Mouse (Mus musculus) midbrain, postnatal 0 days (tissue): ENCODE results near the gene Serhl. TPM values are rescaled to one million over a fixed set of nuclear protein-coding genes. Genes with fewer than 3 reads are reported as not detected.

Source experiments
- ATAC-seq: fragments of 200-750 bp; cut with Nextera tagmentation; 2 replicates; pipeline ENCODE4 v1.8.0; 2017; ENCODE audit warnings: moderate number of reproducible peaks, mild to moderate bottlenecking, moderate TSS enrichment, moderate library complexity; ENCODE audit not compliant: low FRiP score
- DNase-seq: peaks from one replicate; pipeline ENCODE4 v3.0.0-alpha.2; 2015; ENCODE audit warnings: low spot score
- H3K27ac ChIP-seq: fragments of 300-500 bp; sonication (generic); 2 replicates; pipeline ENCODE4 v1.5.1; 2014; ENCODE audit warnings: low read depth, mild to moderate bottlenecking, low read length, mixed read lengths
- H3K27me3 ChIP-seq: fragments of 300-500 bp; sonication (generic); 2 replicates; pipeline ENCODE4 v1.6.1; 2014; ENCODE audit warnings: low read length, control low read depth, mixed read lengths; ENCODE audit not compliant: insufficient read depth
- H3K36me3 ChIP-seq: fragments of 300-500 bp; sonication (generic); 2 replicates; pipeline ENCODE4 v1.6.1; 2014; ENCODE audit warnings: low read length, control low read depth, mixed read lengths; ENCODE audit not compliant: insufficient read depth
- H3K4me1 ChIP-seq: fragments of 300-500 bp; sonication (generic); 2 replicates; pipeline ENCODE4 v1.6.1; 2014; ENCODE audit warnings: mild to moderate bottlenecking, control low read depth, antibody characterized with exemption, low read length, mixed read lengths; ENCODE audit not compliant: insufficient read depth
- H3K4me2 ChIP-seq: fragments of 300-500 bp; sonication (generic); 2 replicates; pipeline ENCODE4 v1.6.1; 2014; ENCODE audit warnings: low read depth, mild to moderate bottlenecking, low read length, mixed read lengths; ENCODE audit not compliant: poor library complexity, severe bottlenecking
- H3K4me3 ChIP-seq: fragments of 300-500 bp; sonication (generic); 2 replicates; pipeline ENCODE4 v1.5.1; 2014; ENCODE audit warnings: low read depth, mild to moderate bottlenecking, low read length, moderate library complexity
- H3K9ac ChIP-seq: fragments of 300-500 bp; sonication (generic); replicated peaks from 2 replicates; pipeline ENCODE4 v1.6.1; 2014; ENCODE audit warnings: mild to moderate bottlenecking, low read length, moderate library complexity, mixed read lengths; ENCODE audit not compliant: poor library complexity, severe bottlenecking
- H3K9me3 ChIP-seq: fragments of 300-500 bp; sonication (generic); 2 replicates; pipeline ENCODE4 v1.6.1; 2016; ENCODE audit warnings: low read length, control low read depth
- CTCF ChIP-seq: IDR thresholded peaks from 2 replicates; pipeline ENCODE4 v1.5.1; 2016; ENCODE audit warnings: antibody characterized with exemption, mild to moderate bottlenecking
- WGBS: fragments of 180-500 bp; shearing (Covaris S2); extraction: QIAGEN DNeasy Blood & Tissue Kit; methylation state at CpG from one replicate; pipeline ENCODE4 v1.1.7; 2014; 5-methylcytosine and 5-hydroxymethylcytosine counted together
- polyA plus RNA-seq: library from polyadenylated mRNA; unstranded; fragments of >200 nt; fragmentation: Nextera tagmentation; extraction: Ambion mirVana; gene quantifications from 2 replicates; pipeline ENCODE4 v1.2.1, GENCODE M21; 2015
- total RNA-seq: library from RNA; depleted of rRNA; stranded (reverse); fragments of >200 nt; gene quantifications from 2 replicates; pipeline ENCODE4 v1.2.3, GENCODE M21; 2014

Serhl gene
- total and polyA plus RNA-seq, 2 experiments from 2014 or later, result 6.7 to 38.5 TPM

DNA sequence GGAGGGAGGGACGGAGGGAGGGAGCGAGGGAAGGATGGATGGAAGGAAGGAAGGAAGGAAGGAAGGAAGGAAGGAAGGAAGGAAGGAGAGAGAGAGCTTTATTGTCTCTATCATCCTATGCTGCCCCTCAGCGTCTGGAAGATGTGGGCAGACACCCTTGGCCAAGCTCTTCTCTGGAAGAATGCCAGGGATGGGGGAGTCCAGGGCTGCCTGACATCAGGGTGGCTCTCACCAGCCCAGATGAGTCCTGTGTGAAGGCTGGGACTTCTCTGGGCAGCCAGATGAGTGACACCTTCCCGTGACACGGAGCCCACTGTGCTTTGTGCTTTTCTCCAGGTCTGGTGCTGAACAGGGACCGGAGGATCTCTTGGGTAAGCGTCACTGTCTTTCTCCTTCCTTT lies 22.6 kb downstream of the Serhl start:
- H3K4me3 ChIP-seq, result no peak overlapping the region
- H3K27ac ChIP-seq, result no peak overlapping the region
- 85% methylated on average over 7 of the region's 7 CpGs for WGBS
- no peak for TF ChIP-seq CTCF
- H3K9ac ChIP-seq, result no peak overlapping the region
- ATAC-seq (no peak), DNase-seq (no peak)
- H3K36me3 ChIP-seq, result peaks cover 14% of the 10 kb centered on the region
- no peak overlapping the region for H3K4me2 ChIP-seq
- H3K27me3 ChIP-seq, result no peaks in the 10 kb centered on the region
- no peaks in the 10 kb centered on the region for H3K9me3 ChIP-seq
- peaks cover 3% of the 10 kb centered on the region; the same call in 1 of the 2 replicates for H3K4me1 ChIP-seq

DNA sequence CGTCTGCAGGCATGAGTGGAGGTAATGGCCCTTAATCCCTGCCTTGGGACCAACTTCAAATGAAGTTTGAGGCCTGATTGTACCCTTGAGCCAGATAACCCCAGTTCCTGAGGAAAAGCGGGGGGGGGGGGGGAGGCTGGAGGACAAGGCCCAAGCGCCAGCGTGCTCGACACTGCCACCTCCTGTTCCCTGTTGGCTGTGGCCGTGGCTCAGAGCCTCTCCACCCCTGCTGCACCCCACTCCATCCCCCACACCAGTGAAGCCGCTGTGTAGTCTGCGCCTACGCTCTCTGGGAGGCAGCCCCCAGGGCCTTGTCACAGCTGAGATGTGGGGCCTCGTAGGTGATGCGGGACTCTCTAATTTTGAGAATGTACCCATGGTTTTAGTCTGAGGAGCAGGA lies 23.6 kb downstream of the Serhl start:
- Histone ChIP-seq H3K4me2 (no peak overlapping the region), H3K9ac (no peak overlapping the region), H3K27me3 (no peaks in the 10 kb centered on the region), H3K27ac (no peak overlapping the region; the same call in 1 of the 2 replicates), H3K4me3 (no peak overlapping the region), H3K4me1 (peaks cover 3% of the 10 kb centered on the region; the same call in 1 of the 2 replicates), H3K9me3 (no peaks in the 10 kb centered on the region), H3K36me3 (peaks cover 25% of the 10 kb centered on the region)
- peak; percentile 81 for TF ChIP-seq CTCF
- ATAC-seq, result peak; percentile 45; the same call in 1 of the 2 replicates
- peak; percentile 73 for DNase-seq
- WGBS, result 8% methylated on average over 11 of the region's 11 CpGs

DNA sequence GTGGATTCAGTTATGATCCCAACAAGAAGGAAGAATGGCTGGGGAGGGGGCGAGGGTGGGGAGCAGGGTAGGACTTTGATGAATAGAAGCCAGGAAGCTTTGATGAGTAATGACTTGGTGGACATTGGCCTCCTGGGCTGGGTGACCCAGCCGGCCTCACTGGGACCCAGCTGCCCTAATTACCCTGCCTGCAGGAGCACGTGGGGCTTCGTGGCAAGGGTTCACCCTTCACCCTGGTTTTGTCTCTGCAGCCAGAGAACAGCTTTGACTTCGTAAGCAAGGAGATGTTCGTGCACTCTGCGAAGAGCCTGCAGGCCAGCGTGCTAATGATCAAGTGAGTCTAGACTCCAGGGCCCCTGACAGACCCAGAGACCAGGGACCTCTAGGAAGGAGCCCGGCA lies 24.8 kb downstream of the Serhl start:
- Histone ChIP-seq H3K27ac (no peak overlapping the region), H3K4me3 (no peak overlapping the region), H3K4me2 (no peak overlapping the region), H3K4me1 (peaks cover 3% of the 10 kb centered on the region; the same call in 1 of the 2 replicates), H3K9me3 (no peaks in the 10 kb centered on the region), H3K36me3 (peaks cover 32% of the 10 kb centered on the region), H3K27me3 (no peaks in the 10 kb centered on the region), H3K9ac (no peak overlapping the region; the same call in 1 of the 2 replicates)
- no peak for TF ChIP-seq CTCF
- ATAC-seq (no peak), DNase-seq (no peak)
- 72% methylated on average over 9 of the region's 9 CpGs for WGBS

DNA sequence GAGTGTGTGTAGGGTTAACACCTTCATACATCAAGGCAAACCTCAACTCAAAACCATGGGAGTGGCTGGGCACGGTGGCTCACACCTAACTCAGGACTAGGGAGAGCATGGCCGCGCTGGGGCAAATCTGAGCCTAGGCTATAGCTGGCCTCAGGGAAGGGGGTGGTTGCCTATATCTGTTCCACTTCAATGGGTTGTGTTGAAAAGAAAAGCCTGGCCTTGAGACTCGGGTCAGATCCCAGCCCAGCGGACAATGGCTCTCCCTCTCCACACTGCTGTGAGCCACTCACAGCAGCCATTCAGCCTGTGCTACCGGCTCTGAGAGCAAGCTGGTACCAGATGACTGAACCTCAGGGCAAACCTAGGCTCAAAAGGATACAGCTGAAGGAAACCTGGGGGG lies 25.8 kb downstream of the Serhl start:
- no peak for ATAC-seq
- Histone ChIP-seq H3K4me3 (no peak overlapping the region), H3K27me3 (no peaks in the 10 kb centered on the region)

DNA sequence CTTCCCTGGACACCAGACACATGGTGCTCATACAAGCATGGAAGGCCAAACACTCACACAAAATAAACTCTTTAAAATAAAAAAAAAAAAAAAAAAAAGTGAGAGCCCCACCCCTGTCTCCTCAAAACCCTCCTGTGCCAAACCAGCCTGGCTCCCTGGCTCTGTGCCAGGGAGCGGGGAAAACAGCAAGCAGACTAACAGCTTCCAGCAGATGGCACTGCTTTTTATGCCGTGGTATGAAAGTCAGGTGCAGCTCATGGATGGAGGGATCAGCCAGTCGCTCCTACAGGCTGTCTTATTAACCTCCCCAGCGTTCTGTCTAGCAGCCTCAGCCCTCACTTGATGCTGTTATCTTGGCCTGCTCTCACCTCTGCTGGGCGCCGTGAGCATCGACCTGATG lies 29.1 kb downstream of the Serhl start:
- 58% methylated on average over 7 of the region's 7 CpGs for WGBS
- TF ChIP-seq CTCF, result peak; percentile 75
- Histone ChIP-seq H3K27me3 (no peaks in the 10 kb centered on the region), H3K4me1 (no peaks in the 10 kb centered on the region; the same call in 1 of the 2 replicates), H3K9ac (no peak overlapping the region), H3K9me3 (no peaks in the 10 kb centered on the region), H3K36me3 (peaks cover 36% of the 10 kb centered on the region), H3K27ac (no peak overlapping the region), H3K4me3 (no peak overlapping the region), H3K4me2 (no peak overlapping the region)
- DNase-seq (peak; percentile 91), ATAC-seq (no peak)

More for the DNA sequence above, 25.8 kb downstream of the Serhl start:
- Histone ChIP-seq H3K36me3 (peaks cover 36% of the 10 kb centered on the region), H3K9me3 (no peaks in the 10 kb centered on the region), H3K27ac (no peak overlapping the region), H3K9ac (no peak overlapping the region), H3K4me1 (peaks cover 3% of the 10 kb centered on the region; the same call in 1 of the 2 replicates), H3K4me2 (no peak overlapping the region)
- no peak for TF ChIP-seq CTCF
- WGBS, result 38% methylated on average over 6 of the region's 6 CpGs
- no peak for DNase-seq

DNA sequence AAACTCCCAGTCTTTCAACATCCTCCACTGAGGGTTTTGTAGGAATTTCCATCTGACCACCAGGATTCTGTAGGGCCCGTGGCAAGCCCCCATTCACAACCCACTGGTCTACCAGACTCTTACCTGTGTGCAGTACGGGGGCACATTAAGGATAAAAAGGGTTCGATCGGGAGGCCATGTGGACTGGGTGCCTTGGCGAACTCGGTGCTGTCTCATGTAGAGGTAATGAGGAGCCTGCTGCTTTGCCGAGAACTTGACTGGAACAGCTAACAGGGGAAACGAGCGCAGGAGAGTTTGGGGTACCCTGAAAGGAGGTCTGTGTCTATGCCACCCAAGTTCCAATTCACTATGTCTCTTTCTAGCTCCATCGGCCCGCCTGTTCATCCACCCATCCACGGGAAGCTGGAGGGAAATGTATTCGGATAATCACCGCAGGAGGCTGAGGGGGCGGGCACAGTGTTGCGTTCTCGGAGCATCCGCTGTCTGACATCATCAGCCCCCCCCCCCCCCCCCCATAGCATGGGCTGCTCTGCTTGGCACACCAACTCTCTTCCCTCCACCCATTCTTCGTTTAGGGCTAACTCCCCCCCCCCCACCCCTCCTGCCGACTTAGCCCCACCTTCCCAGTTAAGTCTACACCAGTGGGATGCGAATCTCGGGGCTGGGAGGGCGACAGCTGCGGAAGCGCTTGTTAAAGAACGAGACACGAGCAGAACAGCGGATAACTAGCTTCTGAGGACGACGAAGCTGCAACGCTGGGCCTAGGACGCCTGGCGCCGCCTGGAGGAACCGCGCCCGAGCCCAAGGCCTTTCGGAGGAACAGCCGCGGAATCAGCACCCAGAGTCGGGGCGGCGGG lies 32.6 kb downstream of the Serhl start:
- no peaks in the 10 kb centered on the region for H3K27me3 ChIP-seq
- DNase-seq (peak; percentile 69), ATAC-seq (peak; percentile 58)
- H3K4me2 ChIP-seq, result peak overlapping the region; percentile 66
- H3K36me3 ChIP-seq, result peaks cover 36% of the 10 kb centered on the region
- no peaks in the 10 kb centered on the region; the same call in 1 of the 2 replicates for H3K4me1 ChIP-seq
- H3K27ac ChIP-seq, result peak overlapping the region; percentile 87
- peak overlapping the region; percentile 77 for H3K9ac ChIP-seq
- WGBS, result 3% methylated on average over 43 of the region's 43 CpGs
- peak overlapping the region; percentile 85 for H3K4me3 ChIP-seq
- peak; percentile 46 for TF ChIP-seq CTCF
- H3K9me3 ChIP-seq, result no peaks in the 10 kb centered on the region
